Mouse (Mus musculus) adrenal gland, postnatal 10 days (tissue): Measurements from ENCODE around the gene Omt2b. TPM values are rescaled to one million over a fixed set of nuclear protein-coding genes. Genes with fewer than 3 reads are reported as not detected.
"Not testable (repeated sequence)": the region's sequence is repeated elsewhere in the genome, so short reads cannot be mapped to it uniquely, and the experiment has no call there.

Experiments used
- DNase-seq: peaks from one replicate; pipeline ENCODE4 v3.0.0; 2021; ENCODE audit warnings: mixed read lengths
- total RNA-seq, 2 experiments: library from RNA; stranded (reverse); gene quantifications; 2 replicates each; pipeline ENCODE4 v1.2.3; 2021

The Omt2b gene
- total RNA-seq, 2 experiments from 2014 or later: not detected

- DNase-seq: peak; percentile 7
These were observed 24.3 kb downstream of the Omt2b start for GRCm38 (mm10) chr9:78351504-78352220.

GRCm38 (mm10) chr9:78354665-78355578 is 27.5 kb downstream of the Omt2b start:
- no peak for DNase-seq

GRCm38 (mm10) chr9:78355611-78356010 is 28.2 kb downstream of the Omt2b start, which contains the start of gene Gsta2:
Gsta2 (minus strand) TSS chr9:78355788.
- DNase-seq: no peak

- DNase-seq: peak; percentile 78
These were observed 30.7 kb downstream of the Omt2b start for GRCm38 (mm10) chr9:78358053-78358452.

- DNase-seq: no peak
These were observed 32.5 kb downstream of the Omt2b start for GRCm38 (mm10) chr9:78359750-78360483.

GRCm38 (mm10) chr9:78360484-78360872 is 33.1 kb downstream of the Omt2b start:
- DNase-seq: no peak

GRCm38 (mm10) chr9:78363374-78363773 is 36.0 kb downstream of the Omt2b start:
- no peak for DNase-seq

- DNase-seq: no peak
These were observed 37.3 kb downstream of the Omt2b start for GRCm38 (mm10) chr9:78364701-78365100.

- DNase-seq: no peak
These were observed 38.6 kb downstream of the Omt2b start for GRCm38 (mm10) chr9:78365850-78366544.

- DNase-seq: not testable (repeated sequence)
These were observed 40.6 kb downstream of the Omt2b start, which contains the start of gene Dppa5a for GRCm38 (mm10) chr9:78367959-78368358. Dppa5a (minus strand) TSS chr9:78368177.

- no peak for DNase-seq
These were observed 41.4 kb downstream of the Omt2b start for GRCm38 (mm10) chr9:78368671-78369293.

- no peak for DNase-seq
These were observed 42.0 kb downstream of the Omt2b start for GRCm38 (mm10) chr9:78369349-78369748.

- no peak for DNase-seq
These were observed 42.4 kb downstream of the Omt2b start for GRCm38 (mm10) chr9:78369786-78370185.

GRCm38 (mm10) chr9:78371441-78371840 is 44.1 kb downstream of the Omt2b start:
- no peak for DNase-seq

GRCm38 (mm10) chr9:78372827-78373504 is 45.6 kb downstream of the Omt2b start:
- no peak for DNase-seq

GRCm38 (mm10) chr9:78374397-78374796 is 47.0 kb downstream of the Omt2b start:
- DNase-seq: no peak

- no peak for DNase-seq
These were observed 47.5 kb downstream of the Omt2b start for GRCm38 (mm10) chr9:78374885-78375389.

- no peak for DNase-seq
These were observed 48.1 kb downstream of the Omt2b start for GRCm38 (mm10) chr9:78375486-78375885.

- no peak for DNase-seq
These were observed 50.2 kb downstream of the Omt2b start for GRCm38 (mm10) chr9:78377546-78377945.

GRCm38 (mm10) chr9:78378113-78378785 is 50.9 kb downstream of the Omt2b start, which contains the start of gene Ooep:
Ooep (minus strand) TSS chr9:78378725.
- peak; percentile 22 for DNase-seq
